Mouse (Mus musculus) embryonic facial prominence, embryonic 14.5 days (tissue): ENCODE data around the gene Tmem255b. TPM values are rescaled to one million over a fixed set of nuclear protein-coding genes. Genes with fewer than 3 reads are reported as not detected.

Experiments used
- ATAC-seq: fragments of 200-750 bp; cut with Nextera tagmentation; 2 replicates; pipeline ENCODE4 v1.8.0; 2017; ENCODE audit warnings: low read depth, moderate number of reproducible peaks, moderate TSS enrichment
- DNase-seq: peaks from one replicate; pipeline ENCODE4 v3.0.0-alpha.2; 2015; ENCODE audit warnings: low spot score
- H3K27ac ChIP-seq: fragments of 300-500 bp; sonication (generic); replicated peaks from 2 replicates; pipeline ENCODE4 v1.5.1; 2014; ENCODE audit warnings: low read depth, mild to moderate bottlenecking, low read length, moderate library complexity
- H3K27me3 ChIP-seq: fragments of 300-500 bp; sonication (generic); replicated peaks from 2 replicates; pipeline ENCODE4 v1.6.1; 2014; ENCODE audit warnings: low read length; ENCODE audit not compliant: control insufficient read depth, insufficient read depth
- H3K36me3 ChIP-seq: fragments of 300-500 bp; sonication (generic); 2 replicates; pipeline ENCODE4 v1.6.1; 2014; ENCODE audit warnings: low read length, mixed read lengths; ENCODE audit not compliant: control insufficient read depth, insufficient read depth
- H3K4me1 ChIP-seq: fragments of 300-500 bp; sonication (generic); 2 replicates; pipeline ENCODE4 v1.6.1; 2014; ENCODE audit warnings: antibody characterized with exemption, low read length; ENCODE audit not compliant: control insufficient read depth, insufficient read depth
- H3K4me2 ChIP-seq: fragments of 300-500 bp; sonication (generic); 2 replicates; pipeline ENCODE4 v1.6.1; 2014; ENCODE audit warnings: low read depth, mild to moderate bottlenecking, low read length, moderate library complexity, mixed read lengths
- H3K4me3 ChIP-seq: fragments of 300-500 bp; sonication (generic); 2 replicates; pipeline ENCODE4 v1.5.1; 2014; ENCODE audit warnings: low read depth, mild to moderate bottlenecking, low read length
- H3K9ac ChIP-seq: fragments of 300-500 bp; sonication (generic); 2 replicates; pipeline ENCODE4 v1.6.1; 2014; ENCODE audit warnings: low read depth, mild to moderate bottlenecking, low read length, moderate library complexity, mixed read lengths
- H3K9me3 ChIP-seq: fragments of 300-500 bp; sonication (generic); 2 replicates; pipeline ENCODE4 v1.6.1; 2016; ENCODE audit warnings: low read length; ENCODE audit not compliant: control insufficient read depth
- WGBS: fragments of 180-500 bp; shearing (Covaris S2); extraction: QIAGEN DNeasy Blood & Tissue Kit; methylation state at CpG from one replicate; pipeline ENCODE4 v1.1.7; 2014; 5-methylcytosine and 5-hydroxymethylcytosine counted together
- polyA plus RNA-seq: library from polyadenylated mRNA; unstranded; fragments of >200 nt; fragmentation: Nextera tagmentation; extraction: Ambion mirVana; gene quantifications from 2 replicates; pipeline ENCODE4 v1.2.1, GENCODE M21; 2014

The Tmem255b gene
- polyA plus RNA-seq, 1 experiment from 2014 or later = 1.5 TPM

DNA sequence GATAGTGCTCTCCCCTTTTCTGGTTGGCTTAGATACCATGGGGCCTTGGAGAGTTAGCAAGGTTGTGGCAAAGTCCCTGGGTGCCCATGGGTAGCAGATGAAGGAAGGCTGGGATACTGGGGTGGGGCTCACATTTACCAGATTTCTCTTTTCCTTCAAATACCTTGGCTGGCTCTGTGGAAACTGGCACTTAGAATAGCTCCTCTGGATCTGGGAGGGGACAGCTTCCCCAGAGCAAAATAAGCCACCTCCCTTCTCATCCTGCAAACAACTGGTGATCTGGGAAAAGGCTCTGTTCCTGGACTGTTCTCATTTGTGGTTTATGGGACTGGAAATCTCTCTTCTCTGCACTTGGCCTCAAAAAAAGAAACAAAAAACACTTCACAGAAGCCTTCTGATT is 4.1 kb upstream of the Tmem255b start:
- ATAC-seq (no peak), DNase-seq (no peak)
- Histone ChIP-seq H3K9me3 (no peaks in the 10 kb centered on the region), H3K4me1 (no peaks in the 10 kb centered on the region), H3K36me3 (no peaks in the 10 kb centered on the region), H3K27me3 (peaks cover 16% of the 10 kb centered on the region), H3K27ac (no peak overlapping the region), H3K9ac (no peak overlapping the region), H3K4me3 (no peak overlapping the region), H3K4me2 (no peak overlapping the region)

- WGBS = 71% methylated on average over 5 of the region's 5 CpGs
- H3K36me3 ChIP-seq = no peaks in the 10 kb centered on the region
- DNase-seq (no peak), ATAC-seq (no peak)
- H3K9ac ChIP-seq = no peak overlapping the region
- H3K4me3 ChIP-seq = no peak overlapping the region
- H3K9me3 ChIP-seq = no peaks in the 10 kb centered on the region
- H3K27ac ChIP-seq = no peak overlapping the region
- H3K27me3 ChIP-seq = peaks cover 27% of the 10 kb centered on the region
- no peaks in the 10 kb centered on the region for H3K4me1 ChIP-seq
- H3K4me2 ChIP-seq = no peak overlapping the region
Measured at GRCm38 (mm10) chr8:13433130-13433529, 1.9 kb upstream of the Tmem255b start.

GRCm38 (mm10) chr8:13436052-13436451 is 1.1 kb downstream of the Tmem255b start:
- H3K9ac ChIP-seq = no peak overlapping the region
- DNase-seq (no peak), ATAC-seq (no peak)
- H3K4me2 ChIP-seq = no peak overlapping the region
- 6% methylated on average over 8 of the region's 8 CpGs for WGBS
- H3K4me1 ChIP-seq = no peaks in the 10 kb centered on the region
- no peaks in the 10 kb centered on the region for H3K36me3 ChIP-seq
- no peak overlapping the region for H3K4me3 ChIP-seq
- no peak overlapping the region for H3K27ac ChIP-seq
- H3K9me3 ChIP-seq = no peaks in the 10 kb centered on the region
- peaks cover 27% of the 10 kb centered on the region for H3K27me3 ChIP-seq

GRCm38 (mm10) chr8:13437531-13437930 is 2.5 kb downstream of the Tmem255b start:
- Histone ChIP-seq H3K4me3 (no peak overlapping the region), H3K9ac (no peak overlapping the region), H3K9me3 (no peaks in the 10 kb centered on the region), H3K4me1 (no peaks in the 10 kb centered on the region), H3K27me3 (peaks cover 27% of the 10 kb centered on the region), H3K4me2 (no peak overlapping the region), H3K27ac (no peak overlapping the region), H3K36me3 (no peaks in the 10 kb centered on the region)
- no peak for DNase-seq
- WGBS = 77% methylated on average over 2 of the region's 2 CpGs
- no peak for ATAC-seq

GRCm38 (mm10) chr8:13442152-13442551 is 7.2 kb downstream of the Tmem255b start:
- Histone ChIP-seq H3K4me3 (no peak overlapping the region), H3K4me1 (no peaks in the 10 kb centered on the region), H3K9me3 (no peaks in the 10 kb centered on the region), H3K27ac (no peak overlapping the region), H3K9ac (no peak overlapping the region), H3K27me3 (no peaks in the 10 kb centered on the region), H3K36me3 (no peaks in the 10 kb centered on the region), H3K4me2 (no peak overlapping the region)
- DNase-seq (no peak), ATAC-seq (no peak)
- 92% methylated on average over 2 of the region's 2 CpGs for WGBS

- 83% methylated on average over 6 of the region's 6 CpGs for WGBS
- no peak for ATAC-seq
- H3K4me2 ChIP-seq = no peak overlapping the region
- no peaks in the 10 kb centered on the region for H3K36me3 ChIP-seq
- H3K4me3 ChIP-seq = no peak overlapping the region
- no peaks in the 10 kb centered on the region for H3K27me3 ChIP-seq
- DNase-seq = no peak
- H3K9ac ChIP-seq = no peak overlapping the region
- no peaks in the 10 kb centered on the region for H3K4me1 ChIP-seq
- no peak overlapping the region for H3K27ac ChIP-seq
- H3K9me3 ChIP-seq = no peaks in the 10 kb centered on the region
Measured at GRCm38 (mm10) chr8:13446456-13446855, 11.5 kb downstream of the Tmem255b start.

DNA sequence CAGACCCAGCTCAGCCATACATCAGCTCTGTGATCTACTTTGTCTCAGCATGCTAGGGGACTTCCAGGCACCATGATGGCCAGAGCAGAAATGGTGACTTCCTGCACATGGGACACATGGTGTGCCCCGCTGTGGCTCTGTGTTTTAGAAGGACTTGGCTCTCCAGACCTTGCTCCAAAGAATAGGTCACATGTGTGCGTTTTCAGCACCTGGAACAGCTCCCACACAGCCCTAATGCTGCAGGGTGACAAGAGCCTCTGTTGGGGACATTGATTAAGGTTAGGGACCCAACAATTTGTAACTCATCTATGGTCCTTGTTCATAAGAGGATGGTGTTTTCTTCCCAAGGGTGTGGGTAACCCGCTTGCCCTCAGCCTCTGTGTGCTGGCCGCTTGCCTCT is 13.2 kb downstream of the Tmem255b start:
- no peak overlapping the region for H3K9ac ChIP-seq
- H3K36me3 ChIP-seq = no peaks in the 10 kb centered on the region
- no peak overlapping the region for H3K4me3 ChIP-seq
- H3K4me1 ChIP-seq = no peaks in the 10 kb centered on the region
- DNase-seq = peak; percentile 53
- no peaks in the 10 kb centered on the region for H3K9me3 ChIP-seq
- H3K4me2 ChIP-seq = no peak overlapping the region
- H3K27ac ChIP-seq = no peak overlapping the region
- no peaks in the 10 kb centered on the region for H3K27me3 ChIP-seq
- WGBS = 39% methylated on average over 4 of the region's 4 CpGs
- ATAC-seq = no peak

DNA sequence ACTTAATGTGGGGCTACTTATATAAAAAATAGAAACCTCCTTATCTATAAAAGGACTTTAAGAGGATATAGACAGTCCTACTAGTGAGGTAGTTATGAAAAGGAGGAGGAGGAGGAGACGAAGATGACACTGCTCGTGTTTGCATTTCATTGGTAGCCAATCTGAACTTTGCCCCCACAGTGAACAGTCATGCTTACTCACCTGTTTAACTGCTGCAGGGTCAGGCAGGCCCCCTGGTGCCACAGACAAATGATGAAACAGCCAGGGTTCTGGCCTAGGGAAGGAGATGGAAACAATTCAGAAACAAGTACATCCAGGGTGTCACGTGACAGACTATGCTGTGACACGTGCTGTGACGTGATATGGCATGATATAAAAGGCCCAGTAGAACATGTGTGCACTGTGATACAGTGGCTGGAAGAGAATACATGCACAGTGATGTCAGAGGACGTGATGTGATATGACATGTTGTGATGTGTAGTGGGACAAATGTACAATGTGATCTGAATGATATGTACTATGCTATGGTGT is 16.8 kb downstream of the Tmem255b start:
- no peak for ATAC-seq
- WGBS = 68% methylated on average over 6 of the region's 6 CpGs
- no peak overlapping the region for H3K4me3 ChIP-seq
- no peak overlapping the region for H3K27ac ChIP-seq
- no peak overlapping the region for H3K4me2 ChIP-seq
- DNase-seq = no peak
- no peaks in the 10 kb centered on the region for H3K4me1 ChIP-seq
- H3K9ac ChIP-seq = no peak overlapping the region
- H3K9me3 ChIP-seq = no peaks in the 10 kb centered on the region
- H3K27me3 ChIP-seq = no peaks in the 10 kb centered on the region
- H3K36me3 ChIP-seq = no peaks in the 10 kb centered on the region

DNA sequence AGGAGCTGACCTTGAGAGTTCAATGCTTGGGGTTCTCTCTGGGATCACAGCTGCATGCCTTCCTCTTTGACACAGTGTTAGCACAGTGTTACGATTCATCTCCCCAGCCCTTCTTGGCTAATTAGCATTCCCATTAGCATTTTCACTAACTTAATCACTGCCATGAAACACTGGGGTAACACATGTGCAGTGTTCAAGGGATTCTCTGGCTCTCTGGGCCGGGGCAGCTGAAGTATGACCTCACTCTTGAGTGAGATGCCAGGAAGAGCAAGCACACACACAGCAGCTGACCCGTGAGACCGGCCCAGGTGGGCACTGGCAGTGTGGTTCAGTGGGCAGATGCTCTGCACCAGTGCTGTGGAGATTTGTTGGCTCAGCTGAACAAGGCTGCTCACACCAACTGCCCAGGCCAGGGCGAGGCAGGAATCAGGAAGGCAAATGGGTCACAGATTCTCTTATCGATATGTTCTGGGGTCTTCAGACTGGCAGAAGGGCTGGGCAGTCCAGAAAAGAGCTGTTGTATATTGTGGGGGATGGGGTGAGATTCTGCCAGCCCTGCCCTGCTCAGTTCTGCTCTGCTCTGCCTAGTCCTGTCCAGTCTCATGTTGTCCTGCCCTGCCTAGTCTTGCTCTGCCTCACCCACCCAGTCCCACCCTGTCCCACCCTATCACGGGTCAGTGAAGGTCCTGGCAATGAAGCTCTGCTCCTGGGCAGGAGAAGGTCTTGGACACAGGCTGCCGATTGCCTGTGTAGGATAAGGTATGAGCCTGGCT is 19.5 kb downstream of the Tmem255b start:
- Histone ChIP-seq H3K27ac (no peak overlapping the region), H3K4me3 (no peak overlapping the region), H3K4me1 (no peaks in the 10 kb centered on the region), H3K27me3 (no peaks in the 10 kb centered on the region), H3K9me3 (no peaks in the 10 kb centered on the region), H3K36me3 (no peaks in the 10 kb centered on the region), H3K4me2 (no peak overlapping the region), H3K9ac (no peak overlapping the region)
- no peak for DNase-seq
- no peak for ATAC-seq
- 58% methylated on average over 6 of the region's 8 CpGs for WGBS
